Mouse (Mus musculus): ENCODE measurements around the gene Spred2. TPM values are rescaled to one million over a fixed set of nuclear protein-coding genes. Genes with fewer than 3 reads are reported as not detected.

The Spred2 gene
- 18.0 TPM for polyA plus RNA-seq (2017; shearing (Covaris generic))

DNA sequence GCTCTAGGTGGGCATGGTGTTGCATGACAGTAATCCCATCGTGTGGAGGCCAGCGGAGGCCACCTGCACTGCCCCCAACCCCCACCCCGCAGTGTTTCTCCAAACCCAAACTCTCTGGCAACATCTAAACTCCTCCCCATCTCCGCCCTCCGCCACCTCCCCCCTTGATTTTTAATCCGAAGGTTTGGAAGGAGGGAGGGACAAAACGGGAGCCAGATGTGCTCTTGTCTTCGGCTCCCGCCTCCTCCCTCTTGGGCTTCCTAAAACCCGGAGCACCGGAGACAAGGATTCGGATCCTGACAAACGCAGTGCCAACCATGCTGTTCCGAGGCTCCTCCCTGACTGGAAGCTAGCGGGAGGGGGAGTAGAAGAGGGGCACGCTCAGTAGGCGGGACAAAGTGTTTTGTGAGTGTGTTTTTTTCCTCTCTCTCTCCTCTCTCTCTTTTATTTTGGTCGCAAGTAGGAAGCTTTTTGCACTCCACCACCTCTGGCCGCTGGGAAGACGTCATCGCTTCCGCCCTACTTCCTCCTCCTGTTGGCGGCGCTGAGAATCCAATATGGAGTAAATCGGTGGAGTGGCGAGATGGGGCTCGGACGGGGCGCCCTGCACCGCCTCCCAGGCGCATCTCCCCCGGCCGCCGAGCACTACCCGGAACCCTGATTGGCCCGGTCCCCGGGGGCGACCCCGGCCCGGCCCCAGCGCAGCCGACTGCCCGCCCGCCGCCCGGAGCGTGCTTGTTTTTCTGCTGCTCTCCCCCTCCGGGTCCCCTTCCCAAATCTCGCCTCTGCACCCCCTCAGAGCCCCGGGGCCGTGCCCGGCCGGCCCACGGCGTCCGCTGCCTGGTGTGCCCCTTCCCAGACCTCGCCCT lies at the start of gene Spred2:
Gene Spred2 (plus strand): TSS at position 488 of the 869 bp plus-strand sequence.

Other genes starting within 250 kb of the Spred2 start
- 195 TPM for gene Actr2, start 188.5 kb downstream of the Spred2 start, polyA plus RNA-seq (2017; shearing (Covaris generic))

Data from naive thymus-derived CD4-positive, alpha-beta T cell, adult 5 months (primary cell).